Mouse (Mus musculus): ENCODE measurements around the gene Sf1. TPM values are rescaled to one million over a fixed set of nuclear protein-coding genes. Genes with fewer than 3 reads are reported as not detected.

Sf1 gene
- polyA plus RNA-seq, 1 experiment from 2014 or later = 88.7 TPM

GRCm38 (mm10) chr19:6389803-6390202 lies 26.3 kb downstream of the Sf1 start:
- peak overlapping the region; percentile 31 for H3K9ac ChIP-seq (replicated peaks)
- H3K4me3 ChIP-seq (replicated peaks) = peak overlapping the region; percentile 31
- H3K4me1 ChIP-seq = peaks cover 15% of the 10 kb centered on the region
- peak overlapping the region; percentile 61 for H3K4me2 ChIP-seq
- no peaks in the 10 kb centered on the region for H3K27me3 ChIP-seq (replicated peaks)
- WGBS = 8% methylated on average over 16 of the region's 16 CpGs
- peak; percentile 66; the same call in 1 of the 2 replicates for ATAC-seq (ENCODE audit: low FRiP score)
- H3K36me3 ChIP-seq = no peaks in the 10 kb centered on the region
- H3K9me3 ChIP-seq (replicated peaks) = no peaks in the 10 kb centered on the region
- H3K27ac ChIP-seq (replicated peaks) = peak overlapping the region; percentile 2; the same call in 1 of the 2 replicates

- WGBS = 64% methylated on average over 6 of the region's 6 CpGs
- Histone ChIP-seq H3K4me2 (peak overlapping the region; percentile 61), H3K4me3 (replicated peaks) (no peak overlapping the region), H3K36me3 (no peaks in the 10 kb centered on the region), H3K4me1 (peaks cover 14% of the 10 kb centered on the region), H3K9ac (replicated peaks) (no peak overlapping the region), H3K27ac (replicated peaks) (no peak overlapping the region), H3K9me3 (replicated peaks) (no peaks in the 10 kb centered on the region), H3K27me3 (replicated peaks) (no peaks in the 10 kb centered on the region)
- ATAC-seq (ENCODE audit: low FRiP score) = no peak; the same call in 1 of the 2 replicates
Measured at GRCm38 (mm10) chr19:6390251-6390650, 26.8 kb downstream of the Sf1 start.

DNA sequence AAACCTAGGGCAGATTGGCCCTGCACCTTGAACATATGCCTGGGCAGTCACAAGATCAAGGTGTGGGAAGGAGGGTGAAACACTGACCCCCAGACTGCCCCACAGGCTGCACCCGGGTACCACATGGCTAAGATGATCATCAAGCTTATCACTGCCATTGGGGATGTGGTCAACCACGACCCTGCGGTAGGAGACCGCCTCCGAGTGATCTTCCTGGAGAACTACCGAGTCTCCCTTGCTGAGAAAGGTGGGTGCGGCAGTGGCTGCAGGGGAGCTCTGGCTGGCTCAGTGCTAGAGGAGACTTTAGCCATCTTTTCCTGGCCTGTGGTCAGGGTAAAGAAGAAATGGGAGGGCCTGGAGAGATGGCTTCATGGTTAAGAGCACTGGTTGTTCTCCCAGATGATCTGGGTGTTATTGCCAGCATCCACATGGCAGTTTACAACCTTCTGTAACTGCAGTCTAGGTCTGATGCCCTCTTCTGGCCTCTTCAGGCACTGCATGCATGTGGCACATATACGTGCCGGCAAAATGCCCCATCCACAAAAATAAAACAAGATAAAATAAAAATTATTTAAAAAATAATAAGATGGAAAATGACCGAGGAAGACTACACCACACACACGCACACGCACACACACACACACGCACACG lies 29.4 kb downstream of the Sf1 start:
- no peak for ATAC-seq (ENCODE audit: low FRiP score)
- Histone ChIP-seq H3K4me1 (peaks cover 13% of the 10 kb centered on the region), H3K27ac (replicated peaks) (no peak overlapping the region), H3K4me2 (no peak overlapping the region), H3K27me3 (replicated peaks) (no peaks in the 10 kb centered on the region), H3K4me3 (replicated peaks) (no peak overlapping the region), H3K9ac (replicated peaks) (no peak overlapping the region), H3K36me3 (no peaks in the 10 kb centered on the region), H3K9me3 (replicated peaks) (no peaks in the 10 kb centered on the region)
- 92% methylated on average over 14 of the region's 14 CpGs for WGBS

DNA sequence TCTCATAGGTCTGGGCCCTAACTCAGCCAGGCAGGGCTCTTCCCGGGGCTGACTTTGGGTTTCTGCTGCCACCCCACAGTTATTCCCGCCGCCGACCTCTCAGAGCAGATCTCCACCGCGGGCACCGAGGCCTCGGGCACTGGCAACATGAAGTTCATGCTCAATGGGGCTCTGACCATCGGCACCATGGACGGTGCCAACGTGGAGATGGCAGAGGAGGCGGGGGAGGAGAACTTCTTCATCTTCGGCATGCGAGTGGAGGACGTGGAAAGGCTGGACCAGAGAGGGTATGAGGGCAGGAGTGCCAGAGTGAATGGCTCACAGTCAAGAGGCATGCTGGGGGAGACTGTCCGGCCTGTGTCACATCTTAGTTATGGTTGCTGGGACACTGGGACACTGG lies 30.1 kb downstream of the Sf1 start:
- Histone ChIP-seq H3K4me1 (peaks cover 20% of the 10 kb centered on the region), H3K27ac (replicated peaks) (no peak overlapping the region), H3K36me3 (no peaks in the 10 kb centered on the region), H3K9me3 (replicated peaks) (no peaks in the 10 kb centered on the region), H3K27me3 (replicated peaks) (no peaks in the 10 kb centered on the region), H3K9ac (replicated peaks) (no peak overlapping the region), H3K4me3 (replicated peaks) (no peak overlapping the region), H3K4me2 (no peak overlapping the region)
- ATAC-seq (ENCODE audit: low FRiP score) = no peak
- 93% methylated on average over 16 of the region's 16 CpGs for WGBS

DNA sequence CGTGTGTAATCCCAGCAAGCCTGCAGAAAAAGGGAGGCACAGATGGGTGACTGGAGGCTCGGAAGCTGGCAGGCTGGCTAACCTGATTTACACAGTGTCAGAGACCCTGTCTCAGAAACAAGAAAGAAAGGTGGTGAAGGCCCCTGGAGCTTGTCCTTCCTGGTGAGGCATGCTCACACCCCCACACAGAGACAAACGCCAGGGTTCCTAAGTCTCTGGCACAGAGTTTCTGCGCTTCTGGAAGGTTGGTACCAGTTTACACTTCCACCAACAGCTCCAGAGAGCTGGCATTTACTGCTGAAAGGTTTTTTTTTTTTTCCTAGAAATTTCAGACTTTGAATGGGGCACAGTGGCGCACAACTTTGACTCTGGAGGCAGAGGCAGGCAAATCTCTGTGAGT lies 32.7 kb downstream of the Sf1 start:
- ATAC-seq (ENCODE audit: low FRiP score) = no peak
- Histone ChIP-seq H3K9ac (replicated peaks) (no peak overlapping the region), H3K4me2 (no peak overlapping the region), H3K9me3 (replicated peaks) (no peaks in the 10 kb centered on the region), H3K4me1 (peaks cover 29% of the 10 kb centered on the region), H3K27me3 (replicated peaks) (no peaks in the 10 kb centered on the region), H3K4me3 (replicated peaks) (no peak overlapping the region), H3K27ac (replicated peaks) (no peak overlapping the region), H3K36me3 (no peaks in the 10 kb centered on the region)
- WGBS = 85% methylated on average over 5 of the region's 5 CpGs

DNA sequence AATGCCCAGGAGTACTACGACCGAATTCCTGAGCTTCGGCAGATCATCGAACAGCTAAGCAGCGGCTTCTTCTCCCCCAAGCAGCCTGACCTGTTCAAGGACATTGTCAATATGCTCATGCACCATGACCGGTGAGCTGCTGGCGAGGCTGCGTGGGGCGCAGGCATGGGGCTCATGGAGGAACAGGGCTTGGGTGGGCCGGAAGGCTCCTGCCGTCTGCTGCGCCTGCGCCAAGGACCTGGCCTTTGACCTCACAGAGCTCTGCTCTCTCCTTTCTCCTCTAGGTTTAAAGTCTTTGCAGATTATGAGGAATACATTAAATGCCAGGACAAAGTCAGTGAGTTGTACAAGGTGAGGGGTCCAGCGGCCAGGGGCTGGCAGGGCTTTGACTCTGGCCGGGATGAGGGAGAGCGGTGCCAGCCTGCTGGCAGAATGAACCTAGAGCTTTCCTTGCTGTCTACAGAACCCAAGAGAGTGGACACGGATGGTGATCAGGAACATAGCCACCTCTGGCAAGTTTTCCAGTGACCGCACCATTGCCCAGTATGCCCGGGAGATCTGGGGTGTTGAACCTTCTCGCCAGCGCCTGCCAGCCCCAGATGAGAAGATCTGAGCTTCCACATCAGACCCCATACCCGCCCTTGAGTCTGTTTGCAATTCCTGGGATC lies 34.2 kb downstream of the Sf1 start:
- Histone ChIP-seq H3K27me3 (replicated peaks) (peaks cover 9% of the 10 kb centered on the region; the same call in 1 of the 2 replicates), H3K4me1 (peaks cover 40% of the 10 kb centered on the region), H3K36me3 (no peaks in the 10 kb centered on the region), H3K4me2 (peak overlapping the region; percentile 98), H3K27ac (replicated peaks) (no peak overlapping the region), H3K9ac (replicated peaks) (no peak overlapping the region; the same call in 1 of the 2 replicates), H3K4me3 (replicated peaks) (peak overlapping the region; percentile 63; the same call in 1 of the 2 replicates), H3K9me3 (replicated peaks) (no peaks in the 10 kb centered on the region)
- WGBS = 85% methylated on average over 22 of the region's 22 CpGs
- no peak for ATAC-seq (ENCODE audit: low FRiP score)

DNA sequence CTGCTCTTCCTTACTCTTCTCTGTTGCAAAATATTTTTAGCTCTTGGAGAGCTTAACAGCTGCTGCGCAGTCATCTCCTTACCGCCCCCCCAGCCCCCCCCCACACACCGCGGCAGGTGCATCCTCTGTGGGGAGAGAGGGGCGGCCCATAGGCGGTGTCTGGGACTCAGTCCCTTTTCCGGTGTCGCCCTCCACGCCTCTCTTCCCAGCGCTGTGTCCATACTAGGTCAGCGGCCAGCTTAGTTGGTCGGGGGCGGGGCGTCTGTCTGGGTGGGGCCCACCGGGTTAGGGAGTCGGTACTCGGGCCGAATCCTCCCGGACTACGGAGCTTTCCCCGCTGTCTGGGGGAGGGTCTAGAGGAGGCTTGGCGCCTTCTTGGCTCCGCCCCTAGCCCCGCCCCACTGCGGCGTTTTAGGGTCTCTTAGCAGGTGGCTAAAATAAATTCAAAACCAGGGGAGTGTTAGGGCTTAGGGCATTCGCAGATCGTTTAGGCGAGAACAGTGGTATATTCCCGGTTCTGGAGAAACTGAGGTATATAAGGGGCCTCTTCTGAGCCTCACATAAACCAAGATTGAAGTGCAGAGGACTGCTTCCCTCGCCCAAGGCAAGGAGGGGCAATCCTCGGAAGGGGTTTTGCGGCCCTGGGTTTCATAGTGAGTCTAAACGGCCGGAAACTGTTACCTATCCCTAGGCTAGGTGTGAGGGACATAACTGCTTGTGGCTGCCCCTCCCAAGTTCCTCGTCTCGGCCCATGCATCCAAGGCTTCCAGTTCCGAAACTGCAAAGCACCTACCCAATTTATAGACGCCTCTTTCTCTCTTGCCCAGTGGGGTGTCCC lies 35.2 kb downstream of the Sf1 start:
- peak; percentile 74 for ATAC-seq (ENCODE audit: low FRiP score)
- WGBS = 1% methylated on average over 39 of the region's 39 CpGs
- peaks cover 16% of the 10 kb centered on the region; the same call in 1 of the 2 replicates for H3K27me3 ChIP-seq (replicated peaks)
- H3K4me1 ChIP-seq = peaks cover 44% of the 10 kb centered on the region
- no peaks in the 10 kb centered on the region for H3K9me3 ChIP-seq (replicated peaks)
- H3K4me3 ChIP-seq (replicated peaks) = peak overlapping the region; percentile 63
- H3K36me3 ChIP-seq = no peaks in the 10 kb centered on the region
- H3K4me2 ChIP-seq = peak overlapping the region; percentile 98
- H3K27ac ChIP-seq (replicated peaks) = peak overlapping the region; percentile 84
- peak overlapping the region; percentile 66 for H3K9ac ChIP-seq (replicated peaks)

DNA sequence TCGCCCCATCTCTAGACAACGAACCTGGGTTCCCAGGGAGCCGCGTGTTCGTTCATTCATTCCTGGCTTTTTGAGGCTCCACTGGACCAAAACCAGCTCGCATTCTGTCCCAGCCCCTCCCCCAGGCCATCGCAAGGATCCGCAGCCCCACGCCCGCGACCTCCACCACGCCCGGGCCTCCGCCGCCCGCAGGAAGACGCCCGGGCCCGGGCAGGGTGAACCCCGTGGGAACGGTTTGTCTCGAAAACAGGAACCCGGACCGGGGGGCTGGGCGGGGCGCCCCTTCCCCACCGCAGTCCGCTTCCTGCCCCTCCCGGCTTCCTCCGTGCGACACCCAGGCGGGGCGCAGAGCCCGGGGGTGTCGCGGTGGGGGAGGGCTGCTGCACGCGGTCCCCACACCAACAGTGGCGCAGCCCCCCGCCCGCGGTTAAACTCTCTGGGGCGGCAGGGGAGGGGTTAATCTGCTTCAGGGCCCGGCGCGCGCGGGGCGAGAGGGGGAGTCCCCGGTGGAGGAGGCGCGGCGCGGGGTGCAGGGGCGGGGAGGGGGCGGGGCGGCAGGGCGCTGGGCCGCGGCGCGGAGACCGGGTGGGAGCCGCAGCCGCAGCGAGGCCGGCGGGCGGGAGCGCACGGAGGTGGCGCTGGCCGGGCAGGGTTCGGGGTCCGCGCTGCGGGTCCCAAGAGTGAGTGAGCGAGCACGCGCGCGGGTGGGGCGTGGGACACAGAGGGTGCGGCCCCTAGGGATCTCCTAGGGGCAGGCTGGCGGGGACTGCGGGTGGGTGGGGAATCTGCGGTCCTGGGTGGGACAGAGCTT lies 36.0 kb downstream of the Sf1 start, which contains the start of gene Rasgrp2:
TSS of gene Rasgrp2 (plus strand) at position 56 of the 811 bp plus-strand sequence.
- Histone ChIP-seq H3K4me2 (peak within 1 kb of the TSS; percentile 98), H3K27me3 (replicated peaks) (peaks cover 19% of the 10 kb centered on the region; the same call in 1 of the 2 replicates), H3K4me1 (peaks cover 44% of the 10 kb centered on the region), H3K9me3 (replicated peaks) (no peaks in the 10 kb centered on the region), H3K9ac (replicated peaks) (peak within 1 kb of the TSS; percentile 66), H3K4me3 (replicated peaks) (peak within 1 kb of the TSS; percentile 63), H3K36me3 (peaks cover under 1% of the 10 kb centered on the region; the same call in 1 of the 2 replicates), H3K27ac (replicated peaks) (peak within 1 kb of the TSS; percentile 84)
- under 1% methylated on average over 62 of the region's 87 CpGs for WGBS
- peak; percentile 48 for ATAC-seq (ENCODE audit: low FRiP score)

DNA sequence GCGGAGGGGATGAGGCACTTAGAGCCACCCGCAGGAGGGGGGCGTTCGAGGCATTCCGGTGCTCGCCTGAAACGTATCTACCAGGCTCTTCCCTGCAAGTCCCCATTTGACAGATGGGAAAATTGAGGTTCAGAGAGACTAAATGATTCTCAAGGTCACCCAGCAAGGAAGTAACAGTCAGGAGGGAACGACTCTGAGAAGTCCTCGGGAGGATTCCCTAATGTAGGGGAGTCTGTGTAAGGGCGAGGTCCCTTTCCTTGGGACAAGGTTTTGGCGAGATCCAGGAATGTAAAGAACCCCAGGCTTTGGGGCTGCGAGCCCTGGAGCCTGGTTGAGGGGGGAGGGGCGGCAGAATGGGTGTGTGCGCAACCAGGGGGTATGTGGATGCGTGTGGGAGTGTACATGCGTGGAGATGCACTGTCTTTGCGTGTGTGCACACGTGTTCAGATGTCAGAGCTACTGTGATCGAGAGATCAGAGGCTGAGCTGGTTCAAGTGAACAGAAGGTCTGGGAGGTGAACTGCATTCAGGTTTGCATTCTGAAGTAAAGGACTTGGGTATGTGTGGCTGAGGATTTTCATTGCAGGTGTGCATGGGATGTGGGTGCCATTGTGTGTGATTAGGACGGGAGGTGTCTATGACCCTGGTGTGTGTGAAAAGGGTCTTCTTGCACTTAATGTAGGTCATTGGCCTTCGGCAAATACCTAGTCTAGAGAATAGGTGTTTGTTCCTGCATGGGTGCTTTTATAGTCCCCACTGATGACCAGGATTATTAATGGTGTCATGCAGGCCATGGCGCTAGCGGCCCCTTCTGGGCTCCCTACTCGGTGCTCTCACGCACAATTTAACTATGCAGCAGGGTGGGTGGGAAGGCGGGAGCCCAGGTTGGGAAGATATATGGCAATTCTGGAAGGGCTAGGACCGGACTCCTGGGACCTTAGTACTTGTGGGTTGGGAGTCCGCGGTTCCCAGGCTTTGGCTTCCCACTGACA lies 36.9 kb downstream of the Sf1 start:
- Histone ChIP-seq H3K9ac (replicated peaks) (peak overlapping the region; percentile 66), H3K4me1 (peaks cover 44% of the 10 kb centered on the region), H3K36me3 (peaks cover 6% of the 10 kb centered on the region; the same call in 1 of the 2 replicates), H3K9me3 (replicated peaks) (no peaks in the 10 kb centered on the region), H3K27ac (replicated peaks) (peak overlapping the region; percentile 84), H3K27me3 (replicated peaks) (peaks cover 19% of the 10 kb centered on the region; the same call in 1 of the 2 replicates), H3K4me2 (peak overlapping the region; percentile 98), H3K4me3 (replicated peaks) (peak overlapping the region; percentile 63)
- WGBS = 1% methylated on average over 29 of the region's 29 CpGs
- peak; percentile 25 for ATAC-seq (ENCODE audit: low FRiP score)
